1 mouse cellular context compared by ENCODE assay signal in the genomic region with DNA sequence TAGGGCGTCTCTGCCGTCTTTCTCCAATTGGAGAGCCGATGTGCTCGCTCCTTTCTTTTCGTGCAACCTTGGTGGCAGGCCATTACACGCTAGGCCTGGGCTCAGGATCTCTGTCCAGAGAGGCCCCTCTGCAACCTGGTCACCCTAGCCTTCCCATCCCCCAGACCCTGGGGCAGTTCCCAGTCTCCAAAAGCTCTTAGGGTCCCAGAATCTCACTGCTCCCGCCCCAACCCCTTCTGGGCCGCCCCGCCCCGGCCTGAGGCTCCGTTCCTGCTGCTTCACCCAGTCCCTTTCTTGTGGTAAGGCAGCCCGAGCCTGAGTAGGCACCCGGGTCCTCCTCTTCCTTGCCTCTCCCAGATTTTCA.
TF ChIP-seq lines count a peak whose summit lies in the region.

No protein-coding gene starts in this region.

TF ChIP-seq in CH12.LX, 34 proteins besides CTCF, POLR2A, EP300 and RAD21:
- TF ChIP-seq ZMIZ1 (IDR thresholded peaks at IDR 0.05; ENCODE audit: low read depth, low read length) (no peak), MEF2A (IDR thresholded peaks at IDR 0.05; ENCODE audit: borderline replicate concordance, low read depth, low read length) (no peak), KAT2A (IDR thresholded peaks at IDR 0.05; ENCODE audit: insufficient replicate concordance, low read length) (no peak), MXI1 (IDR thresholded peaks at IDR 0.05; ENCODE audit: low read depth, low read length) (no peak), UBTF (IDR thresholded peaks at IDR 0.05; ENCODE audit: low read depth, low read length) (no peak), JUN (IDR thresholded peaks at IDR 0.05; ENCODE audit: insufficient read depth, low read depth, low read length) (no peak), SIN3A (IDR thresholded peaks at IDR 0.05; ENCODE audit: low read length) (peak; percentile 15), NELFE (IDR thresholded peaks at IDR 0.05; ENCODE audit: low read depth, low read length) (no peak), TCF12 (IDR thresholded peaks at IDR 0.05; ENCODE audit: low read depth, low read length) (0 out of 2 replicates have a peak, but pooled peaks have one; percentile 24), IRF4 (IDR thresholded peaks at IDR 0.05; ENCODE audit: low read depth, low read length) (no peak), GABPA (IDR thresholded peaks at IDR 0.05; ENCODE audit: insufficient replicate concordance, low read depth, low read length) (no peak), CHD2 (IDR thresholded peaks at IDR 0.05; ENCODE audit: low read length) (no peak), USF1 (IDR thresholded peaks at IDR 0.05; ENCODE audit: low read depth, low read length) (no peak), BHLHE40 (IDR thresholded peaks at IDR 0.05; ENCODE audit: low read depth, low read length) (no peak), CHD1 (IDR thresholded peaks at IDR 0.05; ENCODE audit: low read depth, low read length) (no peak), MAFK (IDR thresholded peaks at IDR 0.05; ENCODE audit: insufficient replicate concordance, low read length) (no peak), JUND (conservative IDR thresholded peaks at IDR 0.05; ENCODE audit: low read depth, low read length) (no peak)
